Mouse (Mus musculus): ENCODE measurements around the gene Gas1. TPM values are rescaled to one million over a fixed set of nuclear protein-coding genes. Genes with fewer than 3 reads are reported as not detected.
A peak's percentile ranks its signal among the peaks of the same experiment; 100 is the strongest.

Gas1 gene
- 78.7 and 97.1 TPM in 2 replicates for polyA plus RNA-seq (2016; fragmentation: Nextera tagmentation; extraction: Ambion mirVana)

GRCm38 (mm10) chr13:60177106-60177796 is at the start of gene Gas1:
Gene Gas1, minus strand, starts transcription at chr13:60177365.
- no peaks in the 10 kb centered on the region for H3K9me3 ChIP-seq
- peak; percentile 98 for DNase-seq (ENCODE audit: low spot score)
- peaks cover 55% of the 10 kb centered on the region for H3K4me1 ChIP-seq (replicated peaks)
- under 1% methylated on average over 59 of the region's 59 CpGs for WGBS
- H3K4me3 ChIP-seq: peak within 1 kb of the TSS; percentile 70
- peaks cover 7% of the 10 kb centered on the region for H3K36me3 ChIP-seq
- peak within 1 kb of the TSS; percentile 99 for H3K27ac ChIP-seq
- peaks cover 6% of the 10 kb centered on the region for H3K27me3 ChIP-seq (ENCODE audit: insufficient read depth, poor library complexity, severe bottlenecking)

- Histone ChIP-seq H3K9me3 (peaks cover 7% of the 10 kb centered on the region; the same call in 1 of the 2 replicates), H3K4me1 (replicated peaks) (peaks cover 23% of the 10 kb centered on the region), H3K4me3 (no peak overlapping the region), H3K27me3 (ENCODE audit: insufficient read depth, poor library complexity, severe bottlenecking) (no peaks in the 10 kb centered on the region), H3K27ac (peak overlapping the region; percentile 65), H3K36me3 (no peaks in the 10 kb centered on the region)
- DNase-seq (ENCODE audit: low spot score): peak; percentile 48
- WGBS: 26% methylated on average over 9 of the region's 9 CpGs
These were observed 49.2 kb upstream of the Gas1 start for GRCm38 (mm10) chr13:60226251-60226836.

GRCm38 (mm10) chr13:60225736-60226135 is 48.6 kb upstream of the Gas1 start:
- 94% methylated on average over 1 of the region's 1 CpGs for WGBS
- Histone ChIP-seq H3K4me3 (no peak overlapping the region), H3K36me3 (no peaks in the 10 kb centered on the region), H3K27ac (peak overlapping the region; percentile 65), H3K27me3 (ENCODE audit: insufficient read depth, poor library complexity, severe bottlenecking) (no peaks in the 10 kb centered on the region), H3K9me3 (peaks cover 7% of the 10 kb centered on the region; the same call in 1 of the 2 replicates), H3K4me1 (replicated peaks) (peaks cover 21% of the 10 kb centered on the region)
- no peak for DNase-seq (ENCODE audit: low spot score)

GRCm38 (mm10) chr13:60225276-60225675 is 48.1 kb upstream of the Gas1 start:
- no peak overlapping the region for H3K4me3 ChIP-seq
- H3K27ac ChIP-seq: no peak overlapping the region
- peaks cover 21% of the 10 kb centered on the region for H3K4me1 ChIP-seq (replicated peaks)
- H3K9me3 ChIP-seq: peaks cover 7% of the 10 kb centered on the region; the same call in 1 of the 2 replicates
- WGBS: 93% methylated on average over 5 of the region's 5 CpGs
- no peaks in the 10 kb centered on the region for H3K27me3 ChIP-seq (ENCODE audit: insufficient read depth, poor library complexity, severe bottlenecking)
- no peaks in the 10 kb centered on the region for H3K36me3 ChIP-seq
- DNase-seq (ENCODE audit: low spot score): no peak

- Histone ChIP-seq H3K27me3 (ENCODE audit: insufficient read depth, poor library complexity, severe bottlenecking) (no peaks in the 10 kb centered on the region), H3K4me1 (replicated peaks) (peaks cover 27% of the 10 kb centered on the region), H3K36me3 (no peaks in the 10 kb centered on the region), H3K4me3 (no peak overlapping the region), H3K9me3 (peaks cover 7% of the 10 kb centered on the region; the same call in 1 of the 2 replicates), H3K27ac (no peak overlapping the region)
- no peak for DNase-seq (ENCODE audit: low spot score)
- WGBS: 66% methylated on average over 2 of the region's 2 CpGs
These were observed 46.6 kb upstream of the Gas1 start for GRCm38 (mm10) chr13:60223797-60224196.

- Histone ChIP-seq H3K9me3 (peaks cover 7% of the 10 kb centered on the region; the same call in 1 of the 2 replicates), H3K4me1 (replicated peaks) (peaks cover 24% of the 10 kb centered on the region), H3K27me3 (ENCODE audit: insufficient read depth, poor library complexity, severe bottlenecking) (no peaks in the 10 kb centered on the region), H3K4me3 (no peak overlapping the region), H3K27ac (no peak overlapping the region), H3K36me3 (no peaks in the 10 kb centered on the region)
- WGBS: 88% methylated on average over 11 of the region's 11 CpGs
- no peak for DNase-seq (ENCODE audit: low spot score)
These were observed 45.2 kb upstream of the Gas1 start for GRCm38 (mm10) chr13:60222336-60222735.

GRCm38 (mm10) chr13:60213896-60214295 is 36.7 kb upstream of the Gas1 start:
- WGBS: 91% methylated on average over 7 of the region's 7 CpGs
- no peaks in the 10 kb centered on the region for H3K36me3 ChIP-seq
- peaks cover 3% of the 10 kb centered on the region; the same call in 1 of the 2 replicates for H3K9me3 ChIP-seq
- H3K27me3 ChIP-seq (ENCODE audit: insufficient read depth, poor library complexity, severe bottlenecking): no peaks in the 10 kb centered on the region
- DNase-seq (ENCODE audit: low spot score): no peak
- H3K4me3 ChIP-seq: no peak overlapping the region
- no peaks in the 10 kb centered on the region; the same call in 1 of the 2 replicates for H3K4me1 ChIP-seq (replicated peaks)
- H3K27ac ChIP-seq: no peak overlapping the region

GRCm38 (mm10) chr13:60207135-60207601 is 30.0 kb upstream of the Gas1 start:
- H3K36me3 ChIP-seq: no peaks in the 10 kb centered on the region

GRCm38 (mm10) chr13:60204746-60205145 is 27.6 kb upstream of the Gas1 start:
- H3K27me3 ChIP-seq (ENCODE audit: insufficient read depth, poor library complexity, severe bottlenecking): no peaks in the 10 kb centered on the region
- DNase-seq (ENCODE audit: low spot score): no peak
- H3K9me3 ChIP-seq: peaks cover 9% of the 10 kb centered on the region
- no peak overlapping the region for H3K4me3 ChIP-seq
- H3K27ac ChIP-seq: no peak overlapping the region
- no peaks in the 10 kb centered on the region for H3K4me1 ChIP-seq (replicated peaks)
- no peaks in the 10 kb centered on the region for H3K36me3 ChIP-seq
- 93% methylated on average over 6 of the region's 6 CpGs for WGBS

More at GRCm38 (mm10) chr13:60207135-60207601, 30.0 kb upstream of the Gas1 start:
- Histone ChIP-seq H3K4me1 (replicated peaks) (no peaks in the 10 kb centered on the region), H3K4me3 (no peak overlapping the region), H3K27me3 (ENCODE audit: insufficient read depth, poor library complexity, severe bottlenecking) (no peaks in the 10 kb centered on the region), H3K9me3 (peaks cover 11% of the 10 kb centered on the region), H3K27ac (no peak overlapping the region)
- WGBS: 94% methylated on average over 6 of the region's 6 CpGs
- no peak for DNase-seq (ENCODE audit: low spot score)

- H3K27ac ChIP-seq: no peak overlapping the region
- no peaks in the 10 kb centered on the region for H3K4me1 ChIP-seq (replicated peaks)
- DNase-seq (ENCODE audit: low spot score): no peak
- peaks cover 10% of the 10 kb centered on the region for H3K9me3 ChIP-seq
- no peak overlapping the region for H3K4me3 ChIP-seq
- H3K36me3 ChIP-seq: no peaks in the 10 kb centered on the region
- no peaks in the 10 kb centered on the region for H3K27me3 ChIP-seq (ENCODE audit: insufficient read depth, poor library complexity, severe bottlenecking)
- WGBS: 74% methylated on average over 6 of the region's 6 CpGs
These were observed 16.1 kb upstream of the Gas1 start for GRCm38 (mm10) chr13:60193273-60193672.

- WGBS: 79% methylated on average over 10 of the region's 10 CpGs
- Histone ChIP-seq H3K27me3 (ENCODE audit: insufficient read depth, poor library complexity, severe bottlenecking) (no peaks in the 10 kb centered on the region), H3K27ac (no peak overlapping the region), H3K9me3 (no peaks in the 10 kb centered on the region), H3K4me3 (no peak overlapping the region), H3K4me1 (replicated peaks) (no peaks in the 10 kb centered on the region), H3K36me3 (no peaks in the 10 kb centered on the region)
- no peak for DNase-seq (ENCODE audit: low spot score)
These were observed 12.8 kb upstream of the Gas1 start for GRCm38 (mm10) chr13:60189923-60190322.

- Histone ChIP-seq H3K36me3 (no peaks in the 10 kb centered on the region), H3K4me1 (replicated peaks) (no peaks in the 10 kb centered on the region), H3K27me3 (ENCODE audit: insufficient read depth, poor library complexity, severe bottlenecking) (no peaks in the 10 kb centered on the region), H3K27ac (no peak overlapping the region), H3K4me3 (no peak overlapping the region), H3K9me3 (no peaks in the 10 kb centered on the region)
- no peak for DNase-seq (ENCODE audit: low spot score)
- WGBS: 83% methylated on average over 8 of the region's 8 CpGs
These were observed 11.8 kb upstream of the Gas1 start for GRCm38 (mm10) chr13:60188952-60189351.

GRCm38 (mm10) chr13:60187276-60187675 is 10.1 kb upstream of the Gas1 start:
- 95% methylated on average over 2 of the region's 2 CpGs for WGBS
- DNase-seq (ENCODE audit: low spot score): no peak
- no peaks in the 10 kb centered on the region for H3K27me3 ChIP-seq (ENCODE audit: insufficient read depth, poor library complexity, severe bottlenecking)

More at GRCm38 (mm10) chr13:60187276-60187675, 10.1 kb upstream of the Gas1 start:
- Histone ChIP-seq H3K9me3 (peaks cover 4% of the 10 kb centered on the region; the same call in 1 of the 2 replicates), H3K36me3 (no peaks in the 10 kb centered on the region), H3K4me1 (replicated peaks) (peaks cover 5% of the 10 kb centered on the region; the same call in 1 of the 2 replicates), H3K27ac (no peak overlapping the region), H3K4me3 (no peak overlapping the region)

Data from hindbrain, embryonic 10.5 days (tissue).